Mouse (Mus musculus) urinary bladder, adult 18-20 months (tissue): ENCODE data around the gene Zfp811.

Experiments
- DNase-seq, 2 experiments: peaks; one replicate each; pipeline ENCODE4 v3.0.0; 2022; ENCODE audit warnings: low spot score in 2 of 2, mixed read lengths in 2 of 2

Gene Zfp811

DNA sequence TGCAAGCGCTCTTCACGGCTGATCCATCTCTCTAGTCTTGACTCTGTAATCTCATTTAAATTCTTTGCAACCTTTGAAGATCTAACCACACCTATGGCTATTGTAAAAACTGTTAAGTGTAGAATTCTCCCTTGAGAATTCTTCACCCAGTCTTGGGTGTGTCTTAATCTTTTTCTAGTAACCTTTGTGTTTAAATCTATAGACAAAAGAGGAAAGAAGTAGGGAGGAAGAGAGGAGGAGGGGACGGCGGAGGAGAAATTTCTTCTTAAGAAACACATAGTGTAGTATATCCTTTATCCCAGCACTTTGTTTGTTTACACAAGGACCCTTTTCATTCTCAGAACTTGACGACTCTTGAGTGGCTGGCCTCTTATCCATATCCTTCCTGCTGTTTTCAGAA, 52.4 kb downstream of the Zfp811 start:
- no peak for DNase-seq

DNA sequence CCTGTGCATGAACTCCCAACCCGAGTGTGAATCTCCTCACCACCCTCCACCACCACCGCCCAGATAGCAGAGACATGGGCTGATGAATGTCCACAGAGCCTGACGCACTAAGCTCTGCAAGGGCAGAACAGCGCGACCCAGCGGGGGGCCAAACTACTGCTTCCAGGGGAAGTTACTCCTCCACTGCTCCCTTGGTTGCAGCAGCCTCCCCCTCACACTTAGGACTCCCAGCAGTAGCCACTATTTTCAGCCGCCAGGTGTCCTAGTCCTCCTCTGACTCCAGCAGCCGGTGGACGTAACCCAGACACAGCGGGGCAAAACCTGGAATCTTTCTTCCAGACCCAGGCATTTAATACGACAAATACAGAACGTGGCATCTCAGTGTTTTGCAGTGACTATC, 56.1 kb downstream of the Zfp811 start:
- DNase-seq: no peak

DNA sequence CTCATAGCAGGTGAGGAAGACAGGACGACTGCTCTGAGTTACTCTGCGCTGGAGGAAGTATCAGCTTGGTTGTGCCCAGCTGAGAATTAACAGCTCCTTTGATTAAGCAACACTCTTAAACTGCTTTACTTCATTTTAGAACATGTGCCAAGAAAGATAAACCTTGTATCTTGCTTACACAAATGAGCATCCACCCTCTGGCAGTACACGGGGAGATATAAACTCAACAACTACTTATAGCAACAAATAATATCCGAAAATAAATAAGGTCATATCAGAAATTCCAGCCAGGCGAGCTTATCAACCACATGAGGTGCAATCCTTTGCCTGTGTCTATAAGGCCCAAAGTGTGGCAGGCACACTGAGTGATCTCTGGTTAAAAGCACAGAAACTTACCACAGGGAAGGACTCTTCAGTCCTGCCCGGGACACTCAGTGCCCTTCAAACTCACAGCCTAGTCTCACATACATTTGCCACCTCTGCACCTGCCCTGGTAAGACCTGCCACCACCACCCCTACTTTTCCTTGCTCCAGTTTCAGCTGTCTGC, 56.8 kb downstream of the Zfp811 start:
- no peak for DNase-seq

DNA sequence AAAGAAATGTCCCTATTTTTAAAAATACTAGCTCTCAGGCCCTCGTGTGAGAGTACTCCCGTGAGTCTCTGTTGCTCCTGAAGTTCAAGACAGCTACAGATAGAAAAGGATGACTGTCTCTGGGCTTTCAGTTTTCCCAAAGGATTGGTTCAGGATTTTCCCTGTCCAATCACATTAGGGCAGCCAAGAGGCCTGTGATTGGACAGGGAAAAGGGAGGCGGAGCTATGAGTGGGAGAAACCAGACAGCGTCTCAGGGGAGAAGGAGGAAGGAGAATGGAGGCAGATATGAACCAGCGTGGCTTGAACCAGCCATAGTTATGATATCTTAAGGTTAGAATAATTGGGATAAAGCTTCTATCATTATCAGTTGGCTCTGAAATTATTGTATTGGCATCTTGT, 59.1 kb downstream of the Zfp811 start:
- DNase-seq: no peak
